Mouse (Mus musculus) cerebellum, adult 2 months (tissue): ENCODE data around the gene Palm.

ENCODE experiments used
- CTCF ChIP-seq: fragments of 200-500 bp; IDR thresholded peaks from 2 replicates; pipeline ENCODE4 v1.5.1; 2011; ENCODE audit warnings: low read depth, mild to moderate bottlenecking, control low read depth, low read length, moderate library complexity, borderline replicate concordance; ENCODE audit not compliant: insufficient read depth
- POLR2A ChIP-seq: fragments of 200-500 bp; IDR thresholded peaks from 2 replicates; pipeline ENCODE4 v1.6.1; 2011; ENCODE audit warnings: low read length, control low read depth, borderline replicate concordance; ENCODE audit not compliant: insufficient read depth

GRCm38 (mm10) chr10:79803716-79804323, 10.4 kb downstream of the Palm start:
- TF ChIP-seq CTCF (no peak), POLR2A (no peak)
